In the genomic region with DNA sequence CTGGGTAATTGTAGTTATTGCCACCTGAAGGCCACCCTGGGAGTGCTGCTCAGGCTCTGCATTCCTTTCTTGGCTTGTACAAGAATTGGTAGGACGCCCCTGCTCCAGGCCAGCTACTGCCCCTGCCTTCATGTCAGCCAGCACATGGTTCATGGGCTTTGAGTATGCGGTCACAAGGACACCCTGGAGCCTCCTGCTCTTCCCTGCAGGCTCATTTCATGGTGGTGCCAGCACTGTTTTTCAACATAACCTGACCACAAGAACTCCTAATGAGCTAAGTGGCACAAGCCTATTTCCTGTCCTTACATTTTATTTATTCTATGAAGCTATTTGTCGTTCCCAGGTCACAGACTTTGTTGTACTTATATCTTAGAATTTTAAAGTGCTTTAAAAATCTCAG, we compare ENCODE assay signal across 9 mouse cellular contexts.
A peak's percentile ranks its signal among the peaks of the same experiment; 100 is the strongest.
DNase-seq lines count a peak whose midpoint lies in the region; ATAC-seq lines count a peak whose summit lies in the region.
"Had no signal": no experiment of that assay in that cellular context is flagged by ENCODE, and none has a peak within 500 bp of the region (broad histone marks: within the 10 kb centered on the region; RNA-seq: fewer than 3 reads in every experiment).

No protein-coding gene starts in this region.

- H3K4me1 ChIP-seq in forebrain, embryonic 13.5 days, result peaks cover 46% of the 10 kb centered on the region
- peaks cover 62% of the 10 kb centered on the region for H3K4me1 ChIP-seq in forebrain, embryonic 10.5 days
- H3K4me1 ChIP-seq in midbrain, embryonic 11.5 days (ENCODE audit: control insufficient read depth, insufficient read depth, low read length), result peaks cover 20% of the 10 kb centered on the region
- peaks cover 43% of the 10 kb centered on the region for H3K4me1 ChIP-seq in midbrain, embryonic 13.5 days (replicated peaks)

- no peaks in the 10 kb centered on the region for H3K36me3 ChIP-seq in forebrain, embryonic 13.5 days (ENCODE audit: poor library complexity, severe bottlenecking)
- peaks cover 3% of the 10 kb centered on the region; the same call in 1 of the 2 replicates for H3K36me3 ChIP-seq in forebrain, embryonic 10.5 days (replicated peaks)
- no peaks in the 10 kb centered on the region for H3K36me3 ChIP-seq in midbrain, embryonic 11.5 days (ENCODE audit: control insufficient read depth, insufficient read depth, low read length)
- no peaks in the 10 kb centered on the region for H3K36me3 ChIP-seq in midbrain, embryonic 13.5 days

- 64% methylated on average over 3 of the region's 3 CpGs for WGBS in forebrain, embryonic 13.5 days
- WGBS in forebrain, embryonic 10.5 days, result 60% methylated on average over 3 of the region's 3 CpGs
- WGBS in midbrain, embryonic 11.5 days, result 64% methylated on average over 3 of the region's 3 CpGs
- WGBS in midbrain, embryonic 13.5 days, result 65% methylated on average over 3 of the region's 3 CpGs

- H3K4me2 ChIP-seq in forebrain, embryonic 13.5 days, result no peak overlapping the region
- H3K4me2 ChIP-seq in midbrain, embryonic 11.5 days, result no peak overlapping the region
- H3K4me2 ChIP-seq in midbrain, embryonic 13.5 days (replicated peaks), result no peak overlapping the region

- H3K9ac ChIP-seq in forebrain, embryonic 13.5 days, result no peak overlapping the region
- no peak overlapping the region for H3K9ac ChIP-seq in midbrain, embryonic 11.5 days (ENCODE audit: low read length)
- H3K9ac ChIP-seq in midbrain, embryonic 13.5 days (replicated peaks), result no peak overlapping the region

- H3K4me3 ChIP-seq in forebrain, embryonic 13.5 days, result no peak overlapping the region
- H3K4me3 ChIP-seq in forebrain, embryonic 10.5 days, result no peak overlapping the region
- H3K4me3 ChIP-seq in midbrain, embryonic 11.5 days (ENCODE audit: low read depth, low read length), result no peak overlapping the region
- H3K4me3 ChIP-seq in midbrain, embryonic 13.5 days (replicated peaks), result no peak overlapping the region

- H3K27ac ChIP-seq in forebrain, embryonic 13.5 days, result 0 out of 2 replicates have a peak overlapping the region, but pooled peaks have one; percentile 19
- H3K27ac ChIP-seq in forebrain, embryonic 10.5 days, result no peak overlapping the region
- no peak overlapping the region for H3K27ac ChIP-seq in midbrain, embryonic 11.5 days (ENCODE audit: low read depth, low read length)
- H3K27ac ChIP-seq in midbrain, embryonic 13.5 days, result no peak overlapping the region

- no peak; the same call in 1 of the 2 replicates for ATAC-seq in forebrain, embryonic 13.5 days
- no peak for ATAC-seq in midbrain, embryonic 11.5 days (ENCODE audit: low FRiP score)
- ATAC-seq in midbrain, embryonic 13.5 days, result no peak
- ATAC-seq in monocyte, adult 5-6 weeks (replicated peaks; ENCODE audit: insufficient number of reproducible peaks, low FRiP score, low TSS enrichment, poor library complexity, severe bottlenecking), result no peak

- no peaks in the 10 kb centered on the region for H3K27me3 ChIP-seq in forebrain, embryonic 13.5 days
- H3K27me3 ChIP-seq in forebrain, embryonic 10.5 days (ENCODE audit: poor library complexity, severe bottlenecking), result no peaks in the 10 kb centered on the region
- H3K27me3 ChIP-seq in midbrain, embryonic 11.5 days (ENCODE audit: control insufficient read depth, insufficient read depth, low read length), result no peaks in the 10 kb centered on the region
- no peaks in the 10 kb centered on the region for H3K27me3 ChIP-seq in midbrain, embryonic 13.5 days

- peaks cover 6% of the 10 kb centered on the region; the same call in 1 of the 2 replicates for H3K9me3 ChIP-seq in forebrain, embryonic 13.5 days (replicated peaks)
- peaks cover 3% of the 10 kb centered on the region; the same call in 1 of the 2 replicates for H3K9me3 ChIP-seq in forebrain, embryonic 10.5 days
- H3K9me3 ChIP-seq in midbrain, embryonic 11.5 days (ENCODE audit: control insufficient read depth, low read length), result no peaks in the 10 kb centered on the region
- H3K9me3 ChIP-seq in midbrain, embryonic 13.5 days, result no peaks in the 10 kb centered on the region

- no peak for DNase-seq in forebrain, embryonic 10.5 days (ENCODE audit: extremely low spot score, low spot score)
- peak; percentile 79 for DNase-seq in midbrain, embryonic 11.5 days (ENCODE audit: low spot score, missing footprints)
- DNase-seq in induced T-regulatory cell, adult 2 months (ENCODE audit: low read depth), result peak; percentile 51
- DNase-seq in retina, postnatal 1 day, result peak; percentile 52
- DNase-seq in layer of hippocampus, adult 11-12 months (ENCODE audit: low spot score), result no peak
- DNase-seq: cerebellum, adult 11 months had no signal

Comparison
In these comparisons a context has a peak if more than half of its experiments do, and no peak if none do; other contexts are left out.
1. DNase-seq: peak in midbrain, embryonic 11.5 days (single experiment), induced T-regulatory cell, adult 2 months (single experiment) and retina, postnatal 1 day (single experiment); none in forebrain, embryonic 10.5 days (single experiment) and layer of hippocampus, adult 11-12 months (single experiment).